Mouse (Mus musculus): ENCODE results near the gene Jsrp1.
"Not testable (repeated sequence)": the region's sequence is repeated elsewhere in the genome, so short reads cannot be mapped to it uniquely, and the experiment has no call there.

DNA sequence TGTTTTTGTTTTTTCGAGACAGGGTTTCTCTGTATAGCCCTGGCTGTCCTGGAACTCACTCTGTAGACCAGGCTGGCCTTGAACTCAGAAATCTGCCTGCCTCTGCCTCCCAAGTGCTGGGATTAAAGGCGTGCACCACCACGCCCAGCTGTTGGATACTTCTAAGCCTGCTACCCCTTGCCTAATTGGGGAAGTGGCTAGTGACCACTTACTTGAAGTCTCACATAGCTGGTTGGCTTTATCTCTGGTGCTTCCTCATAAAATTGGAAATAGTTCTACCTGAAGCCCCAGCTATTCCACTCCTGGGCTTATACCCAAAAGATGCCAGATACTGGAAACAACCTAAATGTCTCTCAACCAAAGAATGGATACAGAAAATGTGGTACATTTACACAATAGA is 3.0 kb upstream of the Jsrp1 start:
- not testable (repeated sequence) for TF ChIP-seq CTCF (IDR thresholded peaks at IDR 0.05; ENCODE audit: low read depth, low read length); GATA1 (IDR thresholded peaks at IDR 0.05; ENCODE audit: borderline replicate concordance, low read length); TAL1 (conservative IDR thresholded peaks at IDR 0.05; ENCODE audit: low read depth, low read length); GATA2 (IDR thresholded peaks at IDR 0.05; ENCODE audit: borderline replicate concordance, low read depth, low read length)

All from G1E (cell line).